Mouse (Mus musculus): ENCODE data around the gene Myo1e. TPM values are rescaled to one million over a fixed set of nuclear protein-coding genes. Genes with fewer than 3 reads are reported as not detected.
"Not testable (repeated sequence)": the region's sequence is repeated elsewhere in the genome, so short reads cannot be mapped to it uniquely, and the experiment has no call there.

Gene Myo1e
- total RNA-seq, 2 experiments from 2014 or later, result 23.3 to 27.6 TPM

DNA sequence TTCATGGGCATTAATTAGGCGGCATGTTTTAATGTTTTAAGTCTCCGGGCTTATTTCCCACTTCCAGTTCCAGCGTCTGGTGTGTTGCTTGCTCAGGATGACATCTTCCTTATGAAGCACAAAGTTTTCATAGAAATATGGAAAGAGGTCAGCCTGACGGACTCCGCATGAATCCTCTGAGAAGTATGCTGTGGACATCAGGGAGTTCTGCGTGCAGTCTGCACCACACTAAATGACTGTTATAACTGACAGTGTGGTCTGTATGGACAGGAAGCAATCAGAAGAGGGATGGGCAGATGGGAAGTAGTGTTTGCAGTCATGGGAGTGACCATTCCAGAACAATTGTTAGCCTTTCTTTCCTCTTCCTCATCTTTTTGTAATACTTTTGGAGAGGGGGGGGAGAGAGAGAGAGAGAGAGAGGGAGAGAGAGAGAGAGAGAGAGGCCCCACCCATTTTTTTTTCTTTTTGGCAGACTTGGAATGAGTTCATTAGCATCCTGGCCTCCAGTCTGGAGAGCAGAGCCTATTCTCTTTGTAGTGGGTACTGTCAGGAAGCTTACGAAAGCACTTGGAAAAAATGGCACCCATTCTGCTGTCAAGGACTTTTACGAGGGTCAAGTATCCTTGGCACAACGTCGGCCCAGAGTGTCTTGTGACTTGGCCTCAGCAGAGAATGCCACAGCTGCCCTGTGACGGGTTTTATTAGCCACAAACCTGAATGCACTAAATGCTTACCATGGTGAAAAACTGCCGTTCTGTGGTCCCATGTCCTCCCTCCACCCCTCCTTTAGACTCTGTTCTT is 42.9 kb downstream of the Myo1e start:
- DNase-seq (ENCODE audit: low spot score in 2 of 2), result no peak

GRCm38 (mm10) chr9:70251441-70251985 is 44.4 kb downstream of the Myo1e start:
- no peak for DNase-seq (ENCODE audit: low spot score in 2 of 2)

DNA sequence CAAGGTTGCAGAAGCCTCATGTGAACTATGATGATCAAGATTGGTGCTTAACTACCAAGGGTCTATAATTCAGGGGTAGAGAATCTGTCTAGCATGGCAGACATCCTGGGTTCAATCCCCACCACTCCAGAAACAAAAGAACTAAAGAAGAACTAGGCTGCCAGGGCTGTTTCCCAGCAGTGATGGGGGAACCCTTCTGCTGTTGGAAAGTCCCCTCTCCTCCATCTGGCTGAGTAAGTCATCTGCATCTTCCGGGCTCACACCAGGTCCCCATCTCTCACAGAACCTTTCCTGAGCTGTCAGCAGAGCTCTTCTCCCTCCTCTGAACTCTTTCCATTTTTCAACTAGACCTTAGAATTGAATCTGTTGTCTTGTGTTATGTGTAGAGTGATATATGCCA is 45.9 kb downstream of the Myo1e start:
- no peak for DNase-seq (ENCODE audit: low spot score in 2 of 2)

- no peak for DNase-seq (ENCODE audit: low spot score in 2 of 2)
Measured at GRCm38 (mm10) chr9:70255005-70255404, 47.9 kb downstream of the Myo1e start.

- not testable (repeated sequence) for DNase-seq (ENCODE audit: low spot score in 2 of 2)
Measured at GRCm38 (mm10) chr9:70256027-70256426, 48.9 kb downstream of the Myo1e start.

GRCm38 (mm10) chr9:70257289-70258101 is 50.3 kb downstream of the Myo1e start:
- peak; percentile 46 to 61 for DNase-seq (ENCODE audit: low spot score in 2 of 2)

DNA sequence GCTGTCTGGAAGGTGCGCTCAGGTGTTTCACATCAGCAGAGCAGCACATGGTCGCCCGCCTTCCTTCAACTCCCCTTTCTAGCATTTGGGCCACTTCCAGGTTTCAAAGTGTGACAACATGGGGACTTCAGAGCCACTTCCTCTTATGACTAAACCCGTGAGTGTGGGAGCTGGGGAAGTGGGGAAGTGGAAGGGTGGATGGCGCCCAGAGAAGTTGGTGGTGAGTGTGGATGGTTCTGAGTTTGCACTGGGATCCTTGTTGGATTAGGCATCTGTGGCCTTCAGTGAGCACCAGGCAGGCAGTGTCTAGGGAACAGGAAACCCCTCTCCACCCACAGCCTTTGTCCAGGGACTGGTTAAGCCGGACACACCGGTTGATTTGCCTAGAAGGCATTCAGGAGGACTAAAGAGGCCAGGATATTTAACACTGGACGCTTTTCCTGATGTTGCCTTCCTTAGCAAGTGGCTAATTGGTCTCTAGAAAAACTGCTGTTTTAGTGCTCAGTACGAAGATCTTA is 53.2 kb downstream of the Myo1e start:
- DNase-seq (ENCODE audit: low spot score in 2 of 2), result no peak

DNA sequence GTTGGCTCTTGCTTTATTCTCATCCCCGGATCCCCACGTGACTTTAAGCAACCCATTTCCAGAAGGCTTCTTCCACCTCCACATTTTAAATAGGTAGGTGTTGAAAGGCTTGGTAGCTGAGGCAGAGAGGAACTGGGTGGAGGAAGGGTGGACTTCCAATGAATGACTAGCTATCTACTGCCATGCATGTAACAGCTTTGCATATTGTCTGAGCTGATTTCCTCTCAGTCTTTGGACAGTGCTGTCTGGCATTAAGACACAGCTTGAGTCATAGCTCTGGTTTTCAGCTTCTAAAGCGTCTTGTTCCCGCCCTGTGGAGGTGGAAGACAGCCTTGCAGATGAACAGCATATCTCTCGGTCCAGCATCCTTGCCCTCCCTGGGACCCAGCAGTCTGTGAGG is 54.5 kb downstream of the Myo1e start:
- no peak for DNase-seq (ENCODE audit: low spot score in 2 of 2)

- no peak for DNase-seq (ENCODE audit: low spot score in 2 of 2)
Measured at GRCm38 (mm10) chr9:70263134-70263533, 56.0 kb downstream of the Myo1e start.

GRCm38 (mm10) chr9:70263735-70264134 is 56.6 kb downstream of the Myo1e start:
- no peak for DNase-seq (ENCODE audit: low spot score in 2 of 2)

- no peak for DNase-seq (ENCODE audit: low spot score in 2 of 2)
Measured at GRCm38 (mm10) chr9:70265513-70265912, 58.4 kb downstream of the Myo1e start.

- DNase-seq (ENCODE audit: low spot score in 2 of 2), result no peak
Measured at GRCm38 (mm10) chr9:70266186-70266585, 59.0 kb downstream of the Myo1e start.

DNA sequence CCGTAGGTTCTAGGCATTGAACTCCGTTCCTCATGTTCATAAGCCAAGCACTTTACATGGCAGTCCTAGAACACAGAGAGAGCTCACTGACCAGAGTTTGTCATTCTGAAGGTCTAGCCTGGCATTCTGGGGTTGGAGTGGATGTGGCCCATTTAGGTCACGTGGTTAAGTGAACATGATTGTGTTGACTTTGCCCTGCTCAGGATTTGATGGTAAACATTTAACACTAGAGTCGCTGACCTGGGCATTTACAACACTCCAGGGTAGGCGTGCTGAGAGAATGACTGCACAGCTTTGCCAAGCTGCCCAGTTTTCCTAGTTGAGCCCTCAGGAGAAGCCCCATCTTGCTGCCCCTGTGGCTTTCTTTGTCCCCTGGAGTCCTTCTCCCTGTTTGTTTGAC is 60.0 kb downstream of the Myo1e start:
- DNase-seq (ENCODE audit: low spot score in 2 of 2), result no peak

GRCm38 (mm10) chr9:70269349-70269748 is 62.2 kb downstream of the Myo1e start:
- DNase-seq (ENCODE audit: low spot score in 2 of 2), result no peak

GRCm38 (mm10) chr9:70270468-70270867 is 63.3 kb downstream of the Myo1e start:
- no peak for DNase-seq (ENCODE audit: low spot score in 2 of 2)

DNA sequence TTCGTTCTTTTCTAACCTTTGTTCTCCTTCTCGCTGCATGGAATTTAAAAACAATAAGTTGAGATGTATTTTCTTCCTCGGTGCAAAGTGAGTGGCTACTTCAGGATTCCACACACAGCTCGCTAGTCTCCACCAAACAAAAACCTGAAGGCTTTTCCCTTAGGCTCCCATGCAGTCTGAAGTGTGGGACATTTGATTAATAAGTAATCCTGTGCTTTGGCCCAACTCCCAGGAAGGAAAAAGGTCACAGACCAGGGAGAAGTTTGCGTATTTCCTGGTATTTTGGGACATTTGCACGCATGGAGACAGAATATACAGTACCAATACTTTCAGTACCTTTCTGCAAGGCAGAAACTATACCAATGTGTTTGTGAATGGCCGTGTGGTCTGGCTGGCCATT is 64.0 kb downstream of the Myo1e start:
- DNase-seq (ENCODE audit: low spot score in 2 of 2), result no peak

DNA sequence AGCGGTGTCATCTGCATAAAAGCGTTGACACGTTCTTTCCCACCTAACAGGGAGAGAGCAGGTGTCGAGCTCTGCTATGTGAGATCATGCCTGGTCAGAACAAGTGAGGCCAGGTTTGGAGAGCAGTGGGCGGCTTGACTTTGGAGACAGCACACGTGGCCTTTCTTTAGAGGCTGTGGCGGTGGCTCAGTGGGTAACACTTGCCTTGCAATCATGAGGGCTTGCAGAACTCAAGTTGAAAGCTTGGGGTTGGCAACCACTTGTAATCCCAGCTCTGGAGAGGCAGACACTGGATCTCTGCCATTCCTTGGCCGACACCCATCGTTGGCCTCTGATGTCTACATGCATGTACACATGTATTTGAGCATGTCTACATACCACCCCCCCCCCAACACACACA is 64.5 kb downstream of the Myo1e start:
- DNase-seq (ENCODE audit: low spot score in 2 of 2), result no peak

DNA sequence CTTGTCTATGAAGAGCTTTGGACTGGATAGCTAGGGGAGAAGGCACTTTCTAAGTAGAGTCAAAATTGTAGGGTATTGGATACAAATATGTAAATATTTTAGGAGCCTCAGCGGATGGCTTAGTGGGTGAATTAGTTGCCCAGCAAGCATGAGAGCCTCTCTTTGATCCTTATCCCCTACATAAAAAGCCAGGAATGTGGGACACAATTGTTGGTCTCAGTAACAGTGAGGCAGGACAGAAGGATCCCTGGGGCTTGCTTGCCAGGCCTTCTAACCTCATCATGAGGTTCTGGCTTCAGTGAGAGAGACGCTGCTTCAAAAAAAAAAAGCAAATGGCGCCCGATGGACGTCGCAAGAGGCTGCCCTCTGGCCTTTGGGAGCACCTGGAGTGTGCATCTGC is 66.9 kb downstream of the Myo1e start:
- no peak for DNase-seq (ENCODE audit: low spot score in 2 of 2)

DNA sequence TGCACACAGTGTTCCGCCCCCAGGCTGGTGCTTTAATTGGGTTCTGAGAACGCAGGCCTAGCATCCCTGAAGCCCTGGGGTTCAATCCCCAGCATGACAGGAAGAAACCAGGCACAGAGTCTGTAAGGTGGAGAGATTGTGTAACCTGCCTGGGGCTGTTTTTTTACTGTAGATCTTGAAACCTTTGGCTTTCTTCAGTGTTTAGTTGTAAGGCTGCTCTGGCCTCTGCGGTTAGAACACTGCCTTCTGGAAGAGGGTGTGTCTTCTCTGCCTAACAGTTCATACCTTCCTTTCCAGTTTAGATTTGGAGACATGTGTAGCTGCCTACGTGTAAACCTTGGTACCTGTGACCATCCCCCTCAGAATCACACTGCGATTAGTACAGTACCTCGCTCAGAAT is 67.3 kb downstream of the Myo1e start:
- DNase-seq (ENCODE audit: low spot score in 2 of 2), result no peak

DNA sequence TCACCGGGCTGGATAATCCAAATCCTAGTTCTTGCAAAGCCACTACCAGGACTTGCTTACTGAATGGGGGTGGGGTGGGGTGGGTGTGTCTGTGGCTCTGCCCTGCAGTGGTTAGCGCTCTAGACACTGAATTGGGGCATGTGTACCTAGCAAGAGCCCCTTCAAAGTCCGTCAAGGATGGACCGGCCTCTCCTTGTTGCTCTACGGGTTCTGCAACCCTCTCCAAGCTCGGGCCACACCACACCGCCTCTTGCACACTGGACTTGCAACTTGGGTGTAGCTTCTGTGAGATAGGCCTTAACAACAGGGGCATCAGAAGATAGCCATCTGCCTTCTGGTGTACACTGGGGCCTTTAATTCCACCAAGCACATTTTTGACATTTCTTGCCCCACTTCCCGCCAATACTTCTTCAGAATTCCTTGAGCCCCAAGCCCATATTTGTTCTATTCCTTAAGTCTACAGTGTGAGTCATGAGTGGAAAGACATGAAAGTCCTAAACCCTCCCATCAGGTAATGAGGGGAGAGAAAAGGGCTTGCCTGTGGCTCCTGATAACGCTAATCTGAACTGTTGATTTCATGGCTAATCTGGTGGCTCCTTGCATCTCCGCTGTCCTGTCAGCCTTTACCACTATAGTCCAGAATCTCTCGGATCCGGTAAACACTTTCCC is 67.9 kb downstream of the Myo1e start:
- no peak for DNase-seq (ENCODE audit: low spot score in 2 of 2)

DNA sequence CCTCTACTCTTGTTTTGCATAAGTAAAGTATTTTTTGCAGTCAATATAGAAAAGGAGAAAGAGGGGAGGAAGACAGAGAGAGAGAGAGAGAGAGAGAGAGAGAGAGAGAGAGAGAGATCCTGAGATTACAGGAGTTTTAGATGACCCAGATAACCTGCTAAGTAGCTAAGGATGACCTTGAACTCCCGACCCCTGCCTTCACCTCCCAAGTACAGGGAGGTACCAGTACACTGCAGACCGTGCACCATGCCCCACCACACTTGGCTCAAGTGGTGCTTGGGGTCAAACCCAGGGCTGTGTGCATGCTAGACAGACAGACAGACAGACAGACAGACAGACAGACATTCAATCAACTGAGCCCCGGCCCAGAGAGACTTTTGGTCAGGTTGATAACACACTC is 69.9 kb downstream of the Myo1e start:
- DNase-seq (ENCODE audit: low spot score in 2 of 2), result no peak

Data from adrenal gland, adult 18-20 months (tissue).